Mouse (Mus musculus) G1E (cell line): ENCODE measurements around the gene Map2k1.
A peak's percentile ranks its signal among the peaks of the same experiment; 100 is the strongest.

Experiments used
- CTCF ChIP-seq: IDR thresholded peaks from 2 replicates; pipeline ENCODE4 v1.5.1; 2012; ENCODE audit warnings: low read depth, low read length, inconsistent platforms, mixed read lengths
- GATA1 ChIP-seq: IDR thresholded peaks from 2 replicates; pipeline ENCODE4 v1.6.1; 2012; ENCODE audit warnings: borderline replicate concordance, low read length, inconsistent platforms, mixed read lengths
- GATA2 ChIP-seq: IDR thresholded peaks from 2 replicates; pipeline ENCODE4 v1.6.1; 2012; ENCODE audit warnings: low read depth, low read length, inconsistent platforms, borderline replicate concordance
- TAL1 ChIP-seq: conservative IDR thresholded peaks from 2 replicates; pipeline ENCODE4 v1.6.1; 2012; ENCODE audit warnings: low read depth, low read length, inconsistent platforms, mixed read lengths

DNA sequence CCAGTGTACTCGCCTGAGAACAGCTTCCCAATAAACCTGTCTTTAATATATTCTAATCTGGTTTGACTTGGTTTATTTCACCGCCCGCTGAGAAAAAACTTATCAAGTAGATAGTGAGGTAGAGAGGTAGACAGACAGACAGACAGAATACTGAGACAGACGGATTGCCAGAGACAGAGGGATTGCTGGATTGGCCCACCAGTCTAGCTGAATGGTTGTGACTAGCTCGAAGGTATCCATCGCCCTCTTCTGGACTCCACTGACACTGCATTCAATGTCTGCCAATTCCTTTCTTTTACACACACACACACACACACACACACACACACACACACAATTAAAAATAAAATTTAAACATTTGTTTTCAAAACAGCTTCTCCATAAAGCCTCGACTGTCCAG is 19.2 kb upstream of the Map2k1 start:
- peak; percentile 26 for TF ChIP-seq CTCF
- TF ChIP-seq GATA1, result no peak
- TF ChIP-seq TAL1, result no peak
- no peak for TF ChIP-seq GATA2
